Mouse (Mus musculus): ENCODE measurements around the gene Hist2h2aa2.
"Not testable (repeated sequence)": the region's sequence is repeated elsewhere in the genome, so short reads cannot be mapped to it uniquely, and the experiment has no call there.

Hist2h2aa2 gene

DNA sequence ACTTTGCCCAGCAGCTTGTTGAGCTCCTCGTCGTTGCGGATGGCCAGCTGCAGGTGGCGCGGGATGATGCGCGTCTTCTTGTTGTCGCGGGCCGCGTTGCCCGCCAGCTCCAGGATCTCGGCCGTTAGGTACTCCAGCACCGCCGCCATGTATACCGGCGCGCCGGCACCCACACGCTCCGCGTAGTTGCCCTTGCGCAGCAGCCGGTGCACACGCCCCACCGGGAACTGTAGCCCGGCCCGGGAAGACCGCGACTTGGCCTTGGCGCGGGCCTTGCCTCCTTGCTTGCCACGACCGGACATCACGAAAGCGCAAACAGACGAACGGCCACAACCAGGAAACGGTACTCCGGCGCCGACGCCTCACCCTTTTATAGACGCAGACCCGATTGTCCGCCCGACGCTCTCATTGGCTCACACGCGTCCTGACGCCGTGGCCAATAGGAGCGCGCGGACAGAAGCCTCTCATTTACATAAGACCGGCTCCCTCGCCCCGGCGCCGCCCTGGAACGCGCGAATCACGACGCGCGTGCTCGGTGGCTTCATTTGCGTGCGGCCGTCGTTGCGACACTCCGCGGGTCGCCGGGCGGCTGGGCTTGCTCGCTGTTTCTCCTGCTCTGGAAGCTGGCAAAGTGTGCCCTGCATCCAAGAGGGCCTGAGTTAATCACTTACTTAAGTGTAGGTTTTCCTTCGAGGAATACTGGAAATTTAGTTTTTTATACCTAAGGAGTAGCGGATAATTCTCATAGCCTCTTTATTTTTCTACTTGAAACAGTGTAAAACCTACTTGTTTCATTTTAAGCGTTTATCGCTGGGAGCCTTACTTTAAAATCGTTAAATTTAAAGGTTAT lies at the start of gene Hist2h2aa2:
Gene Hist2h2aa2, minus strand, starts transcription at position 328 of the 850 bp plus-strand sequence.
- DNase-seq (ENCODE audit: low read depth, low spot score): peak; percentile 79

GRCm38 (mm10) chr3:96289201-96289600 lies 49.1 kb upstream of the Hist2h2aa2 start:
- DNase-seq (ENCODE audit: low read depth, low spot score): no peak

DNA sequence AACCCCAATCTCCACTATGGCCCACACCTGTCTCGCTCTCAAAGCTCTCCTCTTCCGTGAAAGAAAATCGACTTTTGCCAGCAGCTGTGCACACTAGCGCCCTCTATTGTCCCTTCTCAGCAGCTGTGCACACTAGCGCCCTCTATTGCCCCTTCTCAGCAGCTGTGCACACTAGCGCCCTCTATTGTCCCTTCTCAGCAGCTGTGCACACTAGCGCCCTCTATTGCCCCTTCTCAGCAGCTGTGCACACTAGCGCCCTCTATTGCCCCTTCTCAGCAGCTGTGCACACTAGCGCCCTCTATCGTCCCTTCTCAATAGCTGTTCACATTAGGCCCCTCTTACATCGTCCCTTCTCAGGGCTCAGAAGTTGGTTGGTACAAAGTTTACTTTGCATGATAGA lies 47.3 kb upstream of the Hist2h2aa2 start:
- not testable (repeated sequence) for DNase-seq (ENCODE audit: low read depth, low spot score)

GRCm38 (mm10) chr3:96284457-96284856 lies 44.4 kb upstream of the Hist2h2aa2 start:
- DNase-seq (ENCODE audit: low read depth, low spot score): no peak

GRCm38 (mm10) chr3:96280660-96281059 lies 40.6 kb upstream of the Hist2h2aa2 start:
- no peak for DNase-seq (ENCODE audit: low read depth, low spot score)

DNA sequence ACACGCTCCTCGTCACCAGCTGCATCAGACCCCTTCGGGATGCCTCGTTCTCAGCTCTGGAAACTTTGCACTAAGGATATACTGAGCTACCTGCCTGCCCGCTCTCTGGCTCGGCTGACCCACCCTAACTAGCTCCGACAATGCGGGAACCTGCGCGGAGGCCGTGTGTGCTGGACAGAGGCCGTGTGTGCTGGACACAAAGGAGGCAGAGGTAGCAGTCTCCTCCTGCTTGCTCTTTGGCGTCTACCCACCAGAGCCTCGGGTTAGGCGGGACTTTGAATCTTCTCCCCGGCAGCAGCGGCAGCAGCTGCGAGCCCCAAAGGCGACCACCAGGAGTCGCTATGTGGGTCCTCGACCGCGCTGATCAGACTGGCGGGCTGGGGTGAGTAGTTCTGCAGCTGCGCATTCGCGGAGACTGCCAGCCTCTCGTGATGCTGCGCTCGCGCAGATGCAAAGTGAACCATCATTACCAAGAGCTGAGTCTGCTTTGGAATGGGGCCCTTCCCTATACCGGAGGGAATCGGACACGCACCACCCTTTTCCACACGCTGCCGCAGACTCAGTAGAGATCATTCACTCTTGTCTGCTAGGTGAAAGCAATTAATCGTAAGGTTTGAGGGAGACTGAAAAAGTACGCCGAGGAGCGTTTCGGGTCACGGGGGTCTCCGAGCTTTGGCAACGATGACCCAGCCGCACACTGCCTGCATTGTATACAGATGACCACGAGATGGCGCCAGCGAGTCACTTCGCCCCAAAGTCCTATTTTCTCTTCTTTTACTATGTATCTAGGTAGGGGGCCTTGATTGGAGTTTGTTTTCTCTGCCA lies 37.9 kb upstream of the Hist2h2aa2 start:
- DNase-seq (ENCODE audit: low read depth, low spot score): peak; percentile 89

DNA sequence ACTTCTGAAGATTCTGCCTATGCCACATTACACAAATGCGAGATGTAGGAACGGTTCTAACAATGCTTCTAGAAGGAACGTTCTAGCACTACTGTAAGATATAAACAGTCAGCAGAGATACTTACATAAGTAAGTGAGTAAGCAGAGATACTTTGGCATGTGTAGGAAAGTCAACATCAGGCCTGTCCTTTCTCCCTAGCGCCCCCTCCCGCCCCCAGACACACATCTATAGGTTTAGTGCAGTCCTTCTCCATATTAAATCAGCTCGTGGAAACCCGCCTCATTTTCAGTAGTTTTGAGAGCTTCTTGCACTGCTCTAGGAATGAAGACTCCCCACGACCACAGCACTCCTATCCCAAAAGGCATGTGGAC lies 37.3 kb upstream of the Hist2h2aa2 start:
- no peak for DNase-seq (ENCODE audit: low read depth, low spot score)

GRCm38 (mm10) chr3:96273591-96274465 lies 33.8 kb upstream of the Hist2h2aa2 start:
- DNase-seq (ENCODE audit: low read depth, low spot score): no peak

- DNase-seq (ENCODE audit: low read depth, low spot score): peak; percentile 98
Observed at GRCm38 (mm10) chr3:96269511-96270474, 29.7 kb upstream of the Hist2h2aa2 start, which contains the start of gene Hist2h2bb. Hist2h2bb (plus strand) TSS chr3:96269752.

DNA sequence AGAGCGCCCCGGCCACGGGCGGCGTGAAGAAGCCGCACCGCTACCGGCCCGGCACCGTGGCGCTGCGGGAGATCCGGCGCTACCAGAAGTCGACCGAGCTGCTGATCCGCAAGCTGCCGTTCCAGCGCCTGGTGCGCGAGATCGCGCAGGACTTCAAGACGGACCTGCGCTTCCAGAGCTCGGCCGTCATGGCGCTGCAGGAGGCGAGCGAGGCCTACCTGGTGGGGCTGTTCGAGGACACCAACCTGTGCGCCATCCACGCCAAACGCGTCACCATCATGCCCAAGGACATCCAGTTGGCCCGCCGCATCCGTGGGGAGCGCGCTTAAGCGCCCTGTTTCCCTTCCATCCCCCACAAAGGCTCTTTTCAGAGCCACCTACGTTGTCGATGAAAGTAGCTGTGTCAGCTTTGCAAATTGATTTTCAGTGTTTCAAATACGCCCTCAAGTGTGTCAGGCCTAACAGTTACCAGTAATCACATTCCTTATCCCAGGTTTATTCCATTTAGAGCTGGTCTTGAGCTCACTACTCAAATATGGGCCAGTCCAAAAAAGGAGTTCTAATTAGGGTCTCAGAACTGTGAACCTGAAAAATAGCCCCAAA lies 28.8 kb upstream of the Hist2h2aa2 start:
- not testable (repeated sequence) for DNase-seq (ENCODE audit: low read depth, low spot score)

DNA sequence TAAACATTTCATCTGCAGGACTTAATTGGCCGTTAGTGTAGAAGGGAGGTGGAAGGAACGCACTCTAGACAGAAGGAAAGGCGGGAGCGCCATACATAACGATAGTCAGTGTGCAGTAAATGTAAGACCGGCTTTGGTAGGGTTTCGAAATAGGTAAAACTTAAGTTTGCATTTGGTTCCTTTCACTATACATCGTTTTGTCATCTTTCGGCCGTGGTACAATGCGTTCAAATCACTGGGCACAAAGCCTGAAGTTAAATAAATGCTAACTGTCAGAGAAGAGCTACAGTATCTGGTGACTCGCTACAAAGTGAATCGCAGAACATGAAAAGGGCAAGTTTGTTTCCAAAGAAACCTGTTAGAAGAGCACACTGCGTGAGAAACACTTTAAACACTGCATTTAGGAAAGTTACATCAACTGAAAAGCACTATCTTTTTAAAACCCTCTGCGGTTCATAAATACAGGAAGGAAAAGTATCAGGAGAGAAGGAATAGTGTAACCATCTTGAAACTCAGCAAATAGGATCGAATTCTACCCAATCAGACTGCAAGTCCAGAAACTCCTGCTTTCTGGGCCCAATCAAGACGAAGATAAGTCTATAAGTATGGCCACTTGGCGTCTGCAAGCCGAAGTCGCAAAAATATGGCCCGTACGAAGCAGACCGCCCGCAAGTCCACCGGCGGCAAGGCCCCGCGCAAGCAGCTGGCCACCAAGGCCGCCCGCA lies 28.1 kb upstream of the Hist2h2aa2 start, which contains the start of gene Hist2h3b:
Gene Hist2h3b, plus strand, starts transcription at position 604 of the 725 bp plus-strand sequence.
- DNase-seq (ENCODE audit: low read depth, low spot score): peak; percentile 93

- no peak for DNase-seq (ENCODE audit: low read depth, low spot score)
Observed at GRCm38 (mm10) chr3:96267541-96267940, 27.5 kb upstream of the Hist2h2aa2 start.

DNA sequence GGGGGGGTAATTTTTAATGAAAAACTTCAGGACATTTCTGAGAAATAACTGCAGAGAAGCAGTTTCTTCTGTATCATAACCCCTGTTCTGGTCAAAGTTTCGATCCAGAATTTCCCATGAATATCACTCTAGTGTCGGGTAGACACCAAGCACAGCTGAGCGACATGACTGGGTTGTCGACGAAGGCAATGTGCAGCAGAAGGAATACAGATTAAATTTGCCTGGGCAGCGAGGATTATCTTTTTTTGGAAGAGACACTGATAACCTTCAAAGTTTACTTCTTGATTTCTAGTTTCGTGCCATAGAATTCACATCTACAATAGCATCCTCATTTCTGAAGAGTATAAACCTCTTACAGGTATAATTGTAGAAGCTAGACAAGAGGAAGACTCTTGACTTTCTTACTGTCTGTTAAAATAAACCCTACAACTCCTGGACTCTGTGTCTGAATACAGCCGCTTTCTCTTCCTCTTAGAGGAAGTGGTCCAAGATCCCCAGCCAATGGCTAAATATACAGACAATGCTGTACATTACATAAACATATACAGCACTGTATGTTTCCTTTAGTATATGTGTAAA lies 26.1 kb upstream of the Hist2h2aa2 start:
- DNase-seq (ENCODE audit: low read depth, low spot score): no peak

DNA sequence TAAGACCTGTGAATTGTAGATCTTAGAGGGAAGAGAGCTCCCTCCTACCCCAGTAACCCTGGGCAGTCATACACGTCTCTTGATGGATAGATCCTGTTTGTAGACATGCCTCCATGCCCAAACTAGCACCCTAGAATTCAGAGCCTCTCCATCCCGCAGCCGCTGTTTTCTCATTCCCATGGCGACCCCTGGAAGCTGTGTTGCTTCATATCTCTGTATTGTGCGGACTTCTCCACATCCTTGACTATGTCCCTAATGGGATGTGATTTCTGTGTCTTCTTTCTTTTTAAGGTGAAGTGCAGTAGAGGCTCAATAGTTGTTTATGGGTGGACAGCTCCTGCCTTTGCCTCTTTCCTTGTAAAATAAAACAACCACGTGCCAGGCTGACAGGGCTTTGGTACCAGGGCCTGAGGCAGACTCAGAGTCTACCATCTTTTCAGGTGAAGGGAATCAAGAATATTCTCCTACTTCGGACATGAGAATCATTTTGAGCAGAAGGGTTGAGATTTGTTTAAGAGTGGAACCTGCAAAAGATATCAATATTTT lies 24.4 kb upstream of the Hist2h2aa2 start:
- DNase-seq (ENCODE audit: low read depth, low spot score): no peak

DNA sequence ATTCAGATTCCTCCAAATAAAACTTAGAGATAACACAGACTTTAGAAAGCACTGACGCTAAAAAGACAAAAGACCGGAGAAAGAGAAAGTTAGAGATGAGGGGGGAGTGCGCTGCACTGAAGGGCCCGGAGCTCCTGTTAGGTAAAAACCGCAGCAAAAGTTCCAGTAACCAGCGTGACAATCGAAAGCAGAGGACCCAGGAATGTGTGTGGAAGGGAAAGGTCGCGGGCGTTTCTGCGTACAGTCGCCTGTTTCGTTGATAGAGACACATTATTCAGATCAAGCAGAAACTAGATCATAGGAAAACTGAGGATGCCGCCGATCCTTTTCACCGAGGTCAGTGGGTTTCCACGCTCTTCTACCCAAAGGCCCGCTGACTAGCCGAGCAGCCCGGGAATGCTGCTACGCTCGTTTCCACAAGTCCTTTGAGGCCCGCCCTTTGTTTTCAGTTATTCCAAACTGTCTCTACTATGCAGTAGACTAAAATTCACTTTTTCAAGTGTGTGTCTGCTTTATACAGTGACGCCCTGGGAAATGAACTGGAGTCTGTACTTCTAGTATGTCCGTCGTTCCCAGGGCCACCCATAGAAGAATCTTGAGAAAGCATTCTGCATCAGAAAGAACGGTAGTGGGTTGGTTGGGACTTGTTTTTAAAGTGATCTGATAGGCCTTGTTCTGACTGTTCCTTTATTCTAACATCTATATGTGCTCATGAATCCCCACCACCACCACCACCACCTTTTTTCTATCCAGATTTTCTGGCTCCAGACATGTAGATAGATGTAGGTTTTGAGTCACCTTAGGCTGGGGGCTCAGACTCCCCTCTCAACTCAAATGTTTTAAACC lies 23.7 kb upstream of the Hist2h2aa2 start:
- DNase-seq (ENCODE audit: low read depth, low spot score): no peak

DNA sequence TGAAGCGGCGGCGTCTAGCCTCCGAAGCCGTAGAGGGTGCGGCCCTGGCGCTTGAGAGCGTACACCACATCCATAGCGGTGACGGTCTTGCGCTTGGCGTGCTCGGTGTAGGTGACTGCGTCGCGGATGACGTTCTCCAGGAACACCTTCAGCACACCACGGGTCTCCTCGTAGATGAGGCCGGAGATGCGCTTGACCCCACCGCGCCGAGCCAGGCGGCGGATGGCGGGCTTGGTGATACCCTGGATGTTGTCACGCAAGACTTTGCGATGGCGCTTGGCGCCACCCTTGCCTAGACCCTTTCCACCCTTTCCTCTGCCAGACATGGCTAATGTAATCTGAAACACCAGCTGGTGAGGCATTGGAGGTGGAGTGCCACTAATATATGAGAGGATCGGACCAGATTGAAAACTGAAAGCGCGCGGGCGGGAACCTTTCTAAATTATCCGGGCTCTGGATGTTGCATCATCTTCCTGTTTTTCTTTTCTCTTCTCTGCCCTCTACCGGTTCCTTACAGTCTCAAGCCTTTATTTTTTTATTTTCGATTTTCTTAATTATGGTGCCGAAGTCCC lies 23.0 kb upstream of the Hist2h2aa2 start, which contains the start of gene Hist2h4:
Gene Hist2h4, minus strand, starts transcription at position 333 of the 572 bp plus-strand sequence.
- DNase-seq (ENCODE audit: low read depth, low spot score): peak; percentile 92

Data from skeletal muscle tissue, adult 2 months (tissue).